Mouse (Mus musculus): ENCODE measurements around the gene Spag17.
"Not testable (repeated sequence)": the region's sequence is repeated elsewhere in the genome, so short reads cannot be mapped to it uniquely, and the experiment has no call there.

- TF ChIP-seq POLR2A (IDR thresholded peaks at IDR 0.05; ENCODE audit: control insufficient read depth, extremely low read depth, insufficient read depth, low read length, poor library complexity); CTCF (IDR thresholded peaks at IDR 0.05; ENCODE audit: borderline replicate concordance, control insufficient read depth, extremely low read depth, insufficient read depth, low read length, poor library complexity): not testable (repeated sequence)
Observed at GRCm38 (mm10) chr3:99894741-99895140, 9.5 kb downstream of the Spag17 start.

Data from thymus, adult 2 months (tissue).